Mouse (Mus musculus) testis, adult 2 months (tissue): ENCODE measurements around the gene Sin3b.

Experiments used
- CTCF ChIP-seq: fragments of 200-500 bp; IDR thresholded peaks from 2 replicates; pipeline ENCODE4 v1.5.1; 2012; ENCODE audit warnings: low read depth, mild to moderate bottlenecking, inconsistent platforms, low read length, moderate library complexity; ENCODE audit not compliant: control insufficient read depth, insufficient read depth, insufficient replicate concordance
- POLR2A ChIP-seq: fragments of 200-500 bp; IDR thresholded peaks from 2 replicates; pipeline ENCODE4 v1.6.1; 2012; ENCODE audit warnings: low read depth, mild to moderate bottlenecking, inconsistent platforms, low read length, moderate library complexity; ENCODE audit not compliant: control insufficient read depth

DNA sequence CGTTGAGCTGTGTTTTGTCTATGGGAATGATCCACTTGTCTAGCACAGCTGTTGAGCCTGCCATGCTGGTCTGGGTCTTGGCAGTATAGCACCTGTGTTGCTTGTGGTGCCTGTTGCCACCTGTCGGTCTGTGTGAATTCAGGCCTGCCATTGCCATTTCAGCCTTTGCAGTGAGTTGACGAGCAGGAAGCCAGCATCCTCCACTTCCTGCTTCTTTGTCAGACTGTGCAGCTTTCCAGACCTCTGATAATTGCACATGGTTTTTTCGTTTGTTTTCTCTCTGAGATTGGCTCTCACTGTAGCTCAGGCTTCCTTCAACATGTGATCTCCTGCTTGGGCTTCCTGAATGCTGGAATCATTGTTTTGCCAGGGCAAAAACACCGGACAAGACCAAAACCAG, 11.9 kb downstream of the Sin3b start:
- TF ChIP-seq CTCF, result peak; percentile 9; the same call in 1 of the 2 replicates
- no peak for TF ChIP-seq POLR2A
